Mouse (Mus musculus) gonadal fat pad, adult 2 months (tissue): ENCODE measurements around the gene Rasgrp3. TPM values are rescaled to one million over a fixed set of nuclear protein-coding genes. Genes with fewer than 3 reads are reported as not detected.

ENCODE experiments used
- DNase-seq: peaks from one replicate; pipeline ENCODE4 v3.0.0-alpha.2; 2012; ENCODE audit warnings: low read depth
- polyA plus RNA-seq: library from polyadenylated mRNA; depleted of rRNA; stranded (reverse); fragments of >200 nt; gene quantifications from 2 replicates; pipeline ENCODE4 v1.2.3, GENCODE M21; 2012; rRNA removed

Gene Rasgrp3
- polyA plus RNA-seq, 1 experiment: 4.3 TPM

- no peak for DNase-seq
Observed at GRCm38 (mm10) chr17:75539130-75539529, 103.4 kb downstream of the Rasgrp3 start.

- no peak for DNase-seq
Observed at GRCm38 (mm10) chr17:75539841-75540240, 104.1 kb downstream of the Rasgrp3 start.

- DNase-seq: no peak
Observed at GRCm38 (mm10) chr17:75543434-75543833, 107.7 kb downstream of the Rasgrp3 start.

GRCm38 (mm10) chr17:75544262-75544661 lies 108.6 kb downstream of the Rasgrp3 start:
- no peak for DNase-seq

GRCm38 (mm10) chr17:75550771-75551413 lies 115.2 kb downstream of the Rasgrp3 start:
- no peak for DNase-seq

GRCm38 (mm10) chr17:75551512-75552400 lies 116.1 kb downstream of the Rasgrp3 start, which contains the start of gene Fam98a:
Fam98a (minus strand) TSS chr17:75551946.
- DNase-seq: peak; percentile 79

- no peak for DNase-seq
Observed at GRCm38 (mm10) chr17:75557031-75557430, 121.3 kb downstream of the Rasgrp3 start.

- no peak for DNase-seq
Observed at GRCm38 (mm10) chr17:75558041-75558440, 122.3 kb downstream of the Rasgrp3 start.

GRCm38 (mm10) chr17:75575608-75576007 lies 139.9 kb downstream of the Rasgrp3 start:
- no peak for DNase-seq

Other genes with a start within 250 kb of the Rasgrp3 start
- 14.8 and 17.7 TPM in 2 replicates for gene Fam98a, start 116.0 kb downstream of the Rasgrp3 start, polyA plus RNA-seq